8 mouse cellular contexts compared by ENCODE assay signal in genomic region chr17:26113181-26113948, GRCm38 (mm10). TPM values are rescaled to one million over a fixed set of nuclear protein-coding genes. Genes with fewer than 3 reads are reported as not detected.
A peak's percentile ranks its signal among the peaks of the same experiment; 100 is the strongest.
DNase-seq lines count a peak whose midpoint lies in the region; ATAC-seq and TF ChIP-seq lines count a peak whose summit lies in the region.

Gene Tmem8 (plus strand): TSS chr17:26113299.

- TF ChIP-seq CTCF in G1E (IDR thresholded peaks at IDR 0.05; ENCODE audit: low read depth, low read length): no peak

- H3K27ac ChIP-seq in forebrain, embryonic 15.5 days (replicated peaks): no peak within 1 kb of the TSS
- peak within 1 kb of the TSS; percentile 64 for H3K27ac ChIP-seq in hindbrain, embryonic 13.5 days

- ATAC-seq in G1E (ENCODE audit: extremely low read depth, insufficient number of reproducible peaks, low FRiP score, poor library complexity, severe bottlenecking): no peak
- ATAC-seq in forebrain, embryonic 15.5 days (replicated peaks): peak; percentile 66
- peak; percentile 57 for ATAC-seq in hindbrain, embryonic 13.5 days (ENCODE audit: low FRiP score)

- H3K27me3 ChIP-seq in G1E (ENCODE audit: insufficient read depth, low read length): peaks cover 53% of the 10 kb centered on the region
- H3K27me3 ChIP-seq in forebrain, embryonic 15.5 days: peaks cover 29% of the 10 kb centered on the region
- H3K27me3 ChIP-seq in hindbrain, embryonic 13.5 days: peaks cover 75% of the 10 kb centered on the region

- H3K9ac ChIP-seq in forebrain, embryonic 15.5 days (replicated peaks): peak within 1 kb of the TSS; percentile 79
- peak within 1 kb of the TSS; percentile 88 for H3K9ac ChIP-seq in hindbrain, embryonic 13.5 days

- no peaks in the 10 kb centered on the region for H3K9me3 ChIP-seq in G1E (replicated peaks)
- no peaks in the 10 kb centered on the region for H3K9me3 ChIP-seq in forebrain, embryonic 15.5 days
- H3K9me3 ChIP-seq in hindbrain, embryonic 13.5 days: no peaks in the 10 kb centered on the region

- H3K4me2 ChIP-seq in forebrain, embryonic 15.5 days (replicated peaks): peak within 1 kb of the TSS; percentile 70
- peak within 1 kb of the TSS; percentile 93 for H3K4me2 ChIP-seq in hindbrain, embryonic 13.5 days

- DNase-seq in G1E (ENCODE audit: low spot score): peak; percentile 78
- peak; percentile 86 for DNase-seq in cerebellum, adult 11-12 months
- DNase-seq in layer of hippocampus, postnatal 25 days (ENCODE audit: extremely low spot score in 1 of 2, low spot score in 1 of 2): peak; percentile 51 to 55
- peak; percentile 80 for DNase-seq in lung, postnatal 36 days
- peak; percentile 72 for DNase-seq in retina, embryonic 14.5 days (ENCODE audit: low spot score)
- DNase-seq in urinary bladder, adult 2 months (ENCODE audit: low spot score): peak; percentile 73

- peaks cover 8% of the 10 kb centered on the region for H3K36me3 ChIP-seq in G1E (replicated peaks)
- H3K36me3 ChIP-seq in forebrain, embryonic 15.5 days: no peaks in the 10 kb centered on the region
- no peaks in the 10 kb centered on the region for H3K36me3 ChIP-seq in hindbrain, embryonic 13.5 days

- WGBS in forebrain, embryonic 15.5 days: 1% methylated on average over 63 of the region's 75 CpGs
- 1% methylated on average over 64 of the region's 75 CpGs for WGBS in hindbrain, embryonic 13.5 days

- H3K4me3 ChIP-seq in G1E (ENCODE audit: low read depth, low read length): peak within 1 kb of the TSS; percentile 84
- peak within 1 kb of the TSS; percentile 58 for H3K4me3 ChIP-seq in forebrain, embryonic 15.5 days
- peak within 1 kb of the TSS; percentile 68 for H3K4me3 ChIP-seq in hindbrain, embryonic 13.5 days

- H3K4me1 ChIP-seq in G1E (ENCODE audit: insufficient read depth, low read depth, low read length): peaks cover 32% of the 10 kb centered on the region
- peaks cover 6% of the 10 kb centered on the region for H3K4me1 ChIP-seq in forebrain, embryonic 15.5 days
- peaks cover 7% of the 10 kb centered on the region for H3K4me1 ChIP-seq in hindbrain, embryonic 13.5 days (replicated peaks)

RNA-seq across cellular contexts. Expression of gene Tmem8, which starts in this region (rescaled TPM):
- total RNA-seq in G1E (2014; fragmentation: Nextera tagmentation) (2.3 and 3.0 TPM in 2 replicates), G1E (2017) (6.4 and 7.8 TPM in 2 replicates)
- polyA plus RNA-seq in G1E (2012): 3.4 and 3.5 TPM in 2 replicates
- 2.1 and 2.3 TPM in 2 replicates for polyA plus RNA-seq in forebrain, embryonic 15.5 days (2015; fragmentation: Nextera tagmentation; extraction: Ambion mirVana)
- polyA plus RNA-seq in hindbrain, embryonic 13.5 days (2015; fragmentation: Nextera tagmentation; extraction: Ambion mirVana): 3.0 and 3.7 TPM in 2 replicates
- total RNA-seq in layer of hippocampus, postnatal 25 days (2021): 10 to 100 TPM; 11.4 to 13.1 TPM
- 17.1 and 21.8 TPM in 2 replicates for polyA plus RNA-seq in urinary bladder, adult 2 months (2012; rRNA removed)
